Mouse (Mus musculus) c-Kit-positive CD71-positive TER-119-positive erythroid progenitor cells, embryonic 14.5 days (primary cell): ENCODE results near the gene H2-Aa.
"Not testable (repeated sequence)": the region's sequence is repeated elsewhere in the genome, so short reads cannot be mapped to it uniquely, and the experiment has no call there.

Source experiments
- DNase-seq: peaks from one replicate; pipeline ENCODE4 v3.0.0-alpha.2; 2013; ENCODE audit warnings: low spot score

Gene H2-Aa

DNA sequence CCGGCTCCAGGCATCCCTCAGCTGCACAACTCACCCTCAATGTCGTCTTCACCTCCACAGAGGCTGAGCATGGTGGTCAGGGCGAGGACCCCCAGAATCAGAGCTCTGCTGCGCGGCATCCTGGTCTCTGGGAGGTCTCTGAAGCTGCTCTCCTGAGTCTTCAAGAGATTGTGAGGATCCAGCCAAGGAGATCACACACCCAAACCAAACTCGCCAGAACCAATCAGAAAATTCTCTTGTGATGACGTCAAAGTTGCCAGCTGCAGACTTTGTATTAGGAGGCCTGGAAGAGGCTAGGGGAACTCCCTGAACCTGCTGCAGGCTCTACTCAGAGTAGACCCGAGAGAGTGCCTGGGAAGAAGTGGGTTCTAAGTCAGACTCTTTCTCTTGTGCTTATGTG lies at the start of gene H2-Aa:
Gene H2-Aa, minus strand, starts transcription at position 176 of the 400 bp plus-strand sequence.
- DNase-seq, result peak; percentile 66

GRCm38 (mm10) chr17:34331200-34331599 lies 43.6 kb upstream of the H2-Aa start:
- DNase-seq, result no peak

DNA sequence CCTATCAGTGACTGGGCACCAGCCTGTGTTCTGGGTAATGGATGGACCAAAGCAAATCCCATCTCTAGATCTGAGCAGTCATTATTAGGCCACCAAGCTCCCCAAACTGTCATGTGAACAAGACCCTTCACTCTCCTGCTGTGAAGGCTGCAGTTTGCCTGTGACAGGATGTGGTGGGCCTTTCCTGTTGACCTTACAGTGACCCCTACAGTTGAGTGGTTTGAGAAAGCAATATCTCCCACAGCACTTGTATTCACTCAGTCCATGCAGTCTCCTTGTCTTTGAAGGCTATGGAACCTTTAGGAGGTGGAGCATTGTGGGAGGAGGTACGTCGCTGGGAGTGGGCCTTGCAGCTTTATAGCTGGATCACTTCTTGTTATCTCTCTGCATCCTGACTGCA lies 42.2 kb upstream of the H2-Aa start:
- no peak for DNase-seq

DNA sequence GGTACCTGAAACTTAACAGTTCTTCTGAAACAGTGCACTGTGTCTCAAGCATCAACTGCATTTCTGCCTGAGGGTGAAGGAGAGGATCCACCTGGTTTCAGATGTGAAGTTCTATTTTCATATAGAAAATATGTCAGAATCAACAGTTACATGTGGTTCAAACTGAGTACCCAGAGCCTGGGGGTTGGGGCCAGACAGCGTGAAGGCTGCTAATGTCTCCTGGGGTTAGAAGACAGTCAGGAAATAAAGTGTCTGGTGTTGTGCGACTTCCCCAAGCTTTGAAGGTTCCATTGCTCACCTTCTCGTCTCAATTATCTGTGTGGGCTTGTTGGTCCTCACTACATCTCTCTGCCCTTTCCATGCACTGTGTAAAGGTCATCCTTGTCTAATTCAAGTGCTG lies 38.8 kb upstream of the H2-Aa start:
- no peak for DNase-seq

- DNase-seq, result no peak
Observed at GRCm38 (mm10) chr17:34325436-34325835, 37.8 kb upstream of the H2-Aa start, which contains the start of gene H2-Eb2. TSS of gene H2-Eb2 (plus strand) at chr17:34325665.

- DNase-seq, result no peak
Observed at GRCm38 (mm10) chr17:34317275-34317674, 29.7 kb upstream of the H2-Aa start.

DNA sequence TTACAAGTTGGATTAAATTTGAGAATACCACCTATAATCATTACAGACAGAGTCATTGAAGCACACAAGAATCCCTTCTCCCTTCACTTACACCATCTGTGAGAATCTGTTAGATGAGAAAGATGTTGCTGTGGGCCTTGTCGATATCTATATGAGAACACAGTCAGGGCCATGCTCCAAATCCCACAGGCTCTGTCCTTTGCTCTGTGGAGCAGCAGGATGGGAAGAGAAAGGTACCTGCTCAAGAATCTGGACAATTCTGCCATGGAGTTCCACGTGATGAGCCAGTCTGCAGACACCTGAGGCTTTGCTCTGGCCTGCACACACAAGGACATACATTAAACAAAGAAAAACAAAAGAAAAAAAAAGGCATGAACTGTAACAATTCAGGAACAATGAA lies 29.1 kb upstream of the H2-Aa start:
- no peak for DNase-seq

DNA sequence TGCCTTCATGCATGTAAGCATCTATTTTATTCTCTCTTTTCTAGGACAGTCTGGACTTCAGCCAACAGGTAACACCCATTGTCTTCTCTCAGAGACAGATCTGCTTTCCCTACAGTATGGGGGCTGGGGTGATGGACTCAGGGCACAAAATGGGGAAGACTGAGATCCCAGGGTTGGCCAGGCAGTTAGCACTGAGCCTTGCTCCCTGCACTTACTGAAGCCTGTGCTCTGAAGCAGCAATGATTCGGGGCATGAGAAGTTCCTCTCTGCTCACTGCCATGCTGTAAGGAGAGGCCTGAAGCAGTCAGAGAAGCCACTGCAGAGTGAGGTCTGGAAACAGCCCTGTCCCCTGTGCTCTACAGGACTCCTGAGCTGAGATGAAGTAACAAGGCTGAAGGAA lies 27.9 kb upstream of the H2-Aa start:
- DNase-seq, result no peak

DNA sequence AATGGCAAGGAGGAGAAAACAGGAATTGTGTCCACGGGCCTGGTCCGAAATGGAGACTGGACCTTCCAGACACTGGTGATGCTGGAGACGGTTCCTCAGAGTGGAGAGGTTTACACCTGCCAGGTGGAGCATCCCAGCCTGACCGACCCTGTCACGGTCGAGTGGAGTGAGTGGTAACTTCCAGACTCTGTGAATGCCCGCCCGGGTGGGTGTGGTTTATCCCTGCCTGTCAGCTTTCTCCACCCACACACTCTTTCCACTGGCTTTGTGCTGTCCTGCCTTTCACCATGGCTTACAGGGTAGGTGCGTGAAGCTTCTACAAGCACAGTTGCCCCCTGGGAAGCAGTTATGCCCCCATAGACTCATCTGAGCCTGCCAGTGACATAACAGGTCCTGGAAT lies 26.7 kb upstream of the H2-Aa start:
- DNase-seq, result no peak

- DNase-seq, result peak; percentile 27
Observed at GRCm38 (mm10) chr17:34313393-34313792, 25.8 kb upstream of the H2-Aa start.

DNA sequence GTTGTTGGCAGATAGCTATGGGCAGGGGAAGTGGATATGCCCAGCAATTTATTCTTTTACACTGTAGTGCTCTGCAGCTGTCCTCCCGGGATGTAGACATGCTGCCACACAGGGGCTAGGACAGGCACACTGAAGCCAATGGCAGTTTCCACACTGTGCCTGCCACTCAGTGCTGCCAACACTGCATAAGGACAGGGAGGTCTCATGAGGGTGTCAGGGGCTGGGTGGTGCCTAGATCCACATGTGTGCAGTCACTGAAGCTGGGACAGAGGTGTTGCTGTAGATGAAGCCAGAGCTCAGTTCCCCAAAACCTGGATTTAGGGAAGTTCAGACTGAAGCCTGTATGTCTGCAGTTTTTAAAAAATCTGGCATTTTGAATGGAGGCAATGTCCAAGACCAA lies 24.6 kb upstream of the H2-Aa start:
- DNase-seq, result no peak

DNA sequence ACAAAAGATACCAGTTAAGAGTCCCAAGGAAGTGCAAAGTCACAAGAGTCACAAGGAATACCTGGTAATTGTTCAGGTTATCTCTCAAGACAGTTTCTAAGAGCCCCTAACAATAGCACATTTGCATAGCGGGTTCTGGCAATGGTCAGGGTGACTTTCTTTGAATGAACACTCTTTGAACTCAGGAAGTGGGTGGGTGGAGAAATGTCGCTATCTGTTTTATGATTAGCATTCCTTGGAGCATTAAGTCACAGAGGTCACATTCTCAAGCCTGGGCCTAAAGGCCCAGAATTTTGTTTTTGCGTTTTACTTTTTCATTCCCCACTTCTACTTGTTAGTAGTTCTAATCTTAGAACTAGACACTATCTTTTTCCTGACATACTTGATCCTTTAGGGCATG lies 22.9 kb upstream of the H2-Aa start:
- not testable (repeated sequence) for DNase-seq

DNA sequence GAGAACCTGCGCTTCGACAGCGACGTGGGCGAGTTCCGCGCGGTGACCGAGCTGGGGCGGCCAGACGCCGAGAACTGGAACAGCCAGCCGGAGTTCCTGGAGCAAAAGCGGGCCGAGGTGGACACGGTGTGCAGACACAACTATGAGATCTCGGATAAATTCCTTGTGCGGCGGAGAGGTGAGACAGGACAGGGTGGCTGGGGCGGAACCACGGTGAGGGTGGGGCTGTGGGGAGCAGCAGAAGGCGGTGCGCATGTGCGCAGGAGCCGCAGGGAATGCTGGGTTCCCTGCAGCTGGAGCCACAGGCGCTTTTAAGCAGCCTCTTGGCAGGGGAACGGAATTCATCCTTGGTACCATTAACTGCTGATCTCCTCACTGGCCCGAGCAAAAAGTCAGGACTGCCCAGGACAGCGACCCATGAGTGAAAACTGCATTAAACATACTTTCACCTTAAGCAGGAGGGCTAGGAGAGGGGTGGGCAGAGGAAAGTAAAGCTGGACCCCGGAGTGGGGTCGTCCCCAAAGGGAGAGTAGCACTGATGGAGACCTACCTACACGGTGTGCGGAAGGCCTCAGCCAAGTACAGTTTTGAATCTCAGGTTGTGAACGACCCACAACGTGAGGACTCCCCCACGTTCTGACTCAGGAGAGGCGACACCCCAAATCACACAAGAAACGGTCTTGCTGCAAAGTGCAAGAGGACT lies 22.2 kb upstream of the H2-Aa start:
- DNase-seq, result peak; percentile 42

- no peak for DNase-seq
Observed at GRCm38 (mm10) chr17:34309225-34309624, 21.6 kb upstream of the H2-Aa start.

- DNase-seq, result no peak
Observed at GRCm38 (mm10) chr17:34308161-34308560, 20.5 kb upstream of the H2-Aa start.

GRCm38 (mm10) chr17:34307216-34307615 lies 19.6 kb upstream of the H2-Aa start:
- no peak for DNase-seq

GRCm38 (mm10) chr17:34306407-34306806 lies 18.8 kb upstream of the H2-Aa start:
- DNase-seq, result no peak

GRCm38 (mm10) chr17:34305380-34306030 lies 17.9 kb upstream of the H2-Aa start, which contains the start of gene H2-Eb1:
TSS of gene H2-Eb1 (plus strand) at chr17:34305867.
- peak; percentile 41 for DNase-seq

DNA sequence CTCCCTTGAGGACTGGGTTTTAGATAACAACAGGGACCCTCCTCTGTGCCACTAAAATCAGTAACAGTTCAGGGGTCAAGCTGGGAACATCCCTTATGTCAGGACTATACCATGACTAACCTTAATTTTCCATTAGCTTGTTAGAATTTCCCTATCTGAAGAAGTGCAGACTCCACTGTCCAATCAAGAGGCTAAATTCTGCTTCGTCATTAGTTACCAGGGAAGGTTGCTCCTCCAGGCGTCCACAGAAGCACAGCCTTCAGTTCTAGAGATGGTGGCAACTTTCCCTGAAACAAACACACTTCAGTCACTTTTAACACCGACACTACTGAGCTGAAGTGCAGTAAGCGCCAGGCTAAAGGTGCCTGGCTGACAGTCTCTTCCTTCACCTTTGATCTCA lies 17.1 kb upstream of the H2-Aa start:
- DNase-seq, result peak; percentile 54

GRCm38 (mm10) chr17:34303789-34304188 lies 16.2 kb upstream of the H2-Aa start:
- DNase-seq, result no peak

DNA sequence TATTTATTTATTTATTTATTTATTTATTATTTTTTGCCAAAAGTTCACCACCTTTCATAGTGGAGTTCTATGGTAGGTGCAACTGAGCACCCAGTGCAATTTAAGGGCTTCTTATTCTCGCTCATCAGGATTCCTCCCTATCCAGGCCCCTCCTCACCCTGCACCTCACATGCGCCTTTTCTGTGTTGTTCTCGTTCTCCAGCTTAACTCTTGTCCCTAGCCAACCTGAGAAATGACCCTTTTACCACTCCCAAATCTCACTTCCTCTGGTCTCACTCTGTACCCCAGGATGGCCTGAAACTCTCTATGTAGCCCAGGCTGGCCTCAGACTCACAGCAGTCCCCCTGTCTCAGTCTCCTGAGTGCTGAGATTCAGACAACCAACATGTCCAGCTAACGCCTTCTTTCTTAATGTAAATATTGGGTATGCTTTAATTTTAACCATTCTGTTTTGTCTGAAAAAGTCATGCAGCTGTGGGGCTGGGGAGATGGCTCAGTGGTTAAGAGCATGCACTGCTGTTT lies 14.1 kb upstream of the H2-Aa start:
- DNase-seq, result no peak

DNA sequence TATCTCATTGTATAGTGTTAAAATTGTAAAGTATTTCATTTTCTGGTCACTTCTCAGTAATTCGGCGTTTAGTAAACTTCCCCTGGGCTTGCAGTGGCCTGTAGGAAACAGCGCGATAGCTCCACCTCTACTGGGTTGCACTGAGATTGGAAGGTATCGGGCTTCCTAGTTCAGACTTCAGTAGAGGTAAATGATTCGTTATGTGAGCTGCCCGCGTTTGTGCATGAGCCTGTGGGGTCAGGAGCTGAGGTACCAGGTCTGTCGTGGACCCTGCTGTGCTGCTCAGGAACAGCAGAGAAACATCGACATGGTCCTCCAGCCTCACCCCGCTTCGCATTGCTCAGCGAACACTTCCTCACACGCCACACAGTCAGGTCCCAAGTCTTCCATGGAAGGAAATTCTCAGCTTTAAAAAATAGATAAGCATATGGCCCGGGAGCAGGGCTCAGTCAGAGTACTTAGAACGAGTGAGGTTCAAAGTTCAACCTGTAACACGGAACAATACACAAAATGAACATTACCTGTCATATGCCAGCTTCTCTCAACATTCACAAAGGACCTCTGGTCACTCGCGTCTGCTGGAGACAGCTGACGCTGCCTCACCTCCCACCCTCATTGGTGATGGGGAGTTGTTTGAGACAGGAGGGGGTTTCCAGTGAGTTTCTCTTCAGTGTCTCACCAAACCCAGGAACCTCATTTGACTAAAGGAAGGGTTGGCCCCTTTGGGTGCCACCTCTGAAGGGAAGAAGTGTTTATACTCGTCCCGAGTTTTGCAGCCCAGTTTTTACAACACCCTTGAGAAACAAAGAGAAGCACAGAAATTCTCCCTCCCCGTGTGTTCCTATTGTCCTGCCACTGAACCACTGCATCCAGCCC lies 13.3 kb upstream of the H2-Aa start:
- no peak for DNase-seq
